Mouse (Mus musculus) CH12.LX (cell line): ENCODE results near the gene Olfr385.

Experiments
- CTCF ChIP-seq, 2 experiments: IDR thresholded peaks in 1 of 2; conservative IDR thresholded peaks in 1 of 2; 2 replicates each; pipeline ENCODE4 v1.5.1; 2011 to 2012; ENCODE audit warnings: low read depth in 2 of 2, low read length in 2 of 2, improper control_type of control experiment in 1 of 2, inconsistent platforms in 1 of 2, mild to moderate bottlenecking in 1 of 2, moderate library complexity in 1 of 2
- EP300 ChIP-seq: IDR thresholded peaks from 2 replicates; pipeline ENCODE4 v1.6.1; 2011; ENCODE audit warnings: low read length, improper control_type of control experiment
- HCFC1 ChIP-seq: IDR thresholded peaks from 2 replicates; pipeline ENCODE4 v1.6.1; 2012; ENCODE audit warnings: low read depth, mild to moderate bottlenecking, inconsistent platforms, low read length, improper control_type of control experiment
- MAX ChIP-seq: IDR thresholded peaks from 2 replicates; pipeline ENCODE4 v1.6.1; 2011; ENCODE audit warnings: low read length, improper control_type of control experiment
- MAZ ChIP-seq: IDR thresholded peaks from 2 replicates; pipeline ENCODE4 v1.6.1; 2012; ENCODE audit warnings: low read depth, mild to moderate bottlenecking, inconsistent platforms, low read length, improper control_type of control experiment, moderate library complexity
- POLR2A ChIP-seq: IDR thresholded peaks from 2 replicates; pipeline ENCODE4 v1.6.1; 2011; ENCODE audit warnings: low read depth, mild to moderate bottlenecking, improper control_type of control experiment, low read length
- POLR2AphosphoS2 ChIP-seq: IDR thresholded peaks from 2 replicates; pipeline ENCODE4 v1.6.1; 2011; ENCODE audit warnings: low read depth, low read length, improper control_type of control experiment
- RAD21 ChIP-seq: IDR thresholded peaks from 2 replicates; pipeline ENCODE4 v1.6.1; 2011; ENCODE audit warnings: low read depth, mild to moderate bottlenecking, low read length, improper control_type of control experiment, moderate library complexity
- TBP ChIP-seq: conservative IDR thresholded peaks from 2 replicates; pipeline ENCODE4 v1.6.1; 2011; ENCODE audit warnings: low read depth, low read length, improper control_type of control experiment
- USF1 ChIP-seq: IDR thresholded peaks from 2 replicates; pipeline ENCODE4 v1.6.1; 2014; ENCODE audit warnings: low read depth, mild to moderate bottlenecking, inconsistent platforms, low read length, improper control_type of control experiment

DNA sequence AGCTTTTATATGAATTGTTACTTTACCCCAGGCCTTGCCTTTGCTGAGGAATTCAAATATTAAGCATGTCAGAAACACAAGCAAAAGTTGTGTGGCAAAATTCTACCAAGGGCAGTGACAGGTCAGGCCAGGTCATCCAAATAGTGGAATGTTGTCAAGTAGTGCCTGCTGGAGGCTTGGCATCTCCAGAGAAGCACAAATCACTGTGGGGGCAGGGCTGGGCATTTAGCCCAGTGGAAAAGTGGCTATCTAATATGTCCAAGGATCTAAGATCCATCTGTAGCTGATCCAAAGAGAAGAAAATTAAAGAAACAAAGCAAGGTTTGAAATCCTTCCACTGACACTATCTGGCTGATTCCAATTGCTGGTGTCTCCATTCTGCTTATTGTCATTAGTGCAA, 12.9 kb downstream of the Olfr385 start:
- TF ChIP-seq USF1 (no peak), HCFC1 (no peak), POLR2A (no peak), CTCF (conservative IDR thresholded peaks at IDR 0.05 in 1 of 2, IDR thresholded peaks at IDR 0.05 in 1 of 2; ENCODE audit: low read depth in 2 of 2, low read length in 2 of 2) (no peak), MAX (no peak), MAZ (no peak), POLR2AphosphoS2 (no peak), RAD21 (no peak), EP300 (no peak), TBP (no peak)
